Mouse (Mus musculus) CH12.LX (cell line): ENCODE measurements around the gene Mrpl58. TPM values are rescaled to one million over a fixed set of nuclear protein-coding genes. Genes with fewer than 3 reads are reported as not detected.

Experiments
- DNase-seq: peaks from one replicate; pipeline ENCODE4 v3.0.0-alpha.2; 2013; ENCODE audit errors: extremely low read depth
- H3K27ac ChIP-seq: 2 replicates; pipeline ENCODE4 v1.5.1; 2012; ENCODE audit warnings: low read depth, mild to moderate bottlenecking, control low read depth, moderate library complexity; ENCODE audit not compliant: insufficient read depth
- H3K27me3 ChIP-seq: replicated peaks from 2 replicates; pipeline ENCODE3; 2012; ENCODE audit warnings: inconsistent platforms
- H3K36me3 ChIP-seq, 2 experiments: replicated peaks in 1 of 2; 2 replicates each; pipeline versions ENCODE3 to v1.6.1; 2012; ENCODE audit warnings: inconsistent platforms in 1 of 2, low read length in 1 of 2, mild to moderate bottlenecking in 1 of 2, mixed read lengths in 1 of 2, moderate library complexity in 1 of 2; ENCODE audit not compliant: control insufficient read depth in 1 of 2, insufficient read depth in 1 of 2
- H3K4me1 ChIP-seq, 2 experiments: 2 replicates each; pipeline ENCODE4 v1.6.1; 2012; ENCODE audit warnings: inconsistent platforms in 1 of 2, moderate library complexity in 1 of 2; ENCODE audit not compliant: insufficient read depth in 2 of 2, control insufficient read depth in 1 of 2
- H3K4me2 ChIP-seq: 2 replicates; pipeline ENCODE4 v1.6.1; 2012; ENCODE audit warnings: low read depth, mild to moderate bottlenecking, control low read depth; ENCODE audit not compliant: poor library complexity, insufficient read depth, severe bottlenecking
- H3K4me3 ChIP-seq, 3 experiments: fragments of 150-350 bp in 1 of 3; sonication (generic) in 1 of 3; replicated peaks in 1 of 3; 2 replicates each; pipeline versions ENCODE3 to v1.5.1; 2011 to 2012; ENCODE audit warnings: low read depth in 2 of 3, low read length in 2 of 3, mild to moderate bottlenecking in 2 of 3, moderate library complexity in 2 of 3, control low read depth in 1 of 3, improper control_type of control experiment in 1 of 3, inconsistent platforms in 1 of 3, mixed read lengths in 1 of 3; ENCODE audit not compliant: poor library complexity in 1 of 3
- H3K79me2 ChIP-seq: replicated peaks from 2 replicates; pipeline ENCODE4 v1.6.1; 2012; ENCODE audit warnings: mild to moderate bottlenecking, moderate library complexity; ENCODE audit not compliant: control insufficient read depth, poor library complexity, insufficient read depth, severe bottlenecking; ENCODE audit errors: extremely low read depth
- H3K9ac ChIP-seq: 2 replicates; pipeline ENCODE4 v1.6.1; 2012; ENCODE audit warnings: low read depth, mild to moderate bottlenecking, control low read depth, moderate library complexity; ENCODE audit not compliant: insufficient read depth
- H3K9me3 ChIP-seq: replicated peaks from 2 replicates; pipeline ENCODE3; 2012; ENCODE audit warnings: low read length, inconsistent platforms, mixed read lengths
- CHD1 ChIP-seq: IDR thresholded peaks from 2 replicates; pipeline ENCODE4 v1.6.1; 2012; ENCODE audit warnings: low read depth, low read length, improper control_type of control experiment, inconsistent platforms
- CHD2 ChIP-seq: IDR thresholded peaks from 2 replicates; pipeline ENCODE4 v1.6.1; 2011; ENCODE audit warnings: low read length, improper control_type of control experiment
- EP300 ChIP-seq: IDR thresholded peaks from 2 replicates; pipeline ENCODE4 v1.6.1; 2011; ENCODE audit warnings: low read length, improper control_type of control experiment
- HCFC1 ChIP-seq: IDR thresholded peaks from 2 replicates; pipeline ENCODE4 v1.6.1; 2012; ENCODE audit warnings: low read depth, mild to moderate bottlenecking, inconsistent platforms, low read length, improper control_type of control experiment
- JUND ChIP-seq: conservative IDR thresholded peaks from 2 replicates; pipeline ENCODE4 v1.6.1; 2011; ENCODE audit warnings: low read depth, low read length, improper control_type of control experiment
- KAT2A ChIP-seq: IDR thresholded peaks from 2 replicates; pipeline ENCODE4 v1.6.1; 2012; ENCODE audit warnings: low read length, improper control_type of control experiment, inconsistent platforms; ENCODE audit not compliant: insufficient replicate concordance
- MAFK ChIP-seq: IDR thresholded peaks from 2 replicates; pipeline ENCODE4 v1.6.1; 2011; ENCODE audit warnings: low read length, improper control_type of control experiment; ENCODE audit not compliant: insufficient replicate concordance
- MAX ChIP-seq: IDR thresholded peaks from 2 replicates; pipeline ENCODE4 v1.6.1; 2011; ENCODE audit warnings: low read length, improper control_type of control experiment
- MEF2A ChIP-seq: IDR thresholded peaks from 2 replicates; pipeline ENCODE4 v1.6.1; 2014; ENCODE audit warnings: low read depth, mild to moderate bottlenecking, inconsistent platforms, low read length, improper control_type of control experiment, borderline replicate concordance
- MXI1 ChIP-seq: IDR thresholded peaks from 2 replicates; pipeline ENCODE4 v1.6.1; 2011; ENCODE audit warnings: mild to moderate bottlenecking, low read depth, low read length, improper control_type of control experiment
- MYC ChIP-seq: IDR thresholded peaks from 2 replicates; pipeline ENCODE4 v1.6.1; 2011; ENCODE audit warnings: low read depth, mild to moderate bottlenecking, improper control_type of control experiment, low read length
- NRF1 ChIP-seq: IDR thresholded peaks from 2 replicates; pipeline ENCODE4 v1.6.1; 2014; ENCODE audit warnings: low read depth, mild to moderate bottlenecking, inconsistent platforms, low read length, improper control_type of control experiment, moderate library complexity
- PAX5 ChIP-seq: IDR thresholded peaks from 2 replicates; pipeline ENCODE4 v1.6.1; 2012; ENCODE audit warnings: low read length, inconsistent platforms, mixed read lengths
- POLR2A ChIP-seq: IDR thresholded peaks from 2 replicates; pipeline ENCODE4 v1.6.1; 2011; ENCODE audit warnings: low read depth, mild to moderate bottlenecking, improper control_type of control experiment, low read length
- SIN3A ChIP-seq: IDR thresholded peaks from 2 replicates; pipeline ENCODE4 v1.6.1; 2012; ENCODE audit warnings: low read length, improper control_type of control experiment, inconsistent platforms
- SMC3 ChIP-seq: IDR thresholded peaks from 2 replicates; pipeline ENCODE4 v1.6.1; 2011; ENCODE audit warnings: low read depth, low read length, improper control_type of control experiment
- TCF12 ChIP-seq: IDR thresholded peaks from 2 replicates; pipeline ENCODE4 v1.6.1; 2014; ENCODE audit warnings: low read depth, mild to moderate bottlenecking, inconsistent platforms, low read length, improper control_type of control experiment
- USF1 ChIP-seq: IDR thresholded peaks from 2 replicates; pipeline ENCODE4 v1.6.1; 2014; ENCODE audit warnings: low read depth, mild to moderate bottlenecking, inconsistent platforms, low read length, improper control_type of control experiment
- USF2 ChIP-seq: conservative IDR thresholded peaks from 2 replicates; pipeline ENCODE4 v1.6.1; 2011; ENCODE audit warnings: low read depth, low read length, improper control_type of control experiment
- ZC3H11A ChIP-seq: IDR thresholded peaks from 2 replicates; pipeline ENCODE4 v1.6.1; 2012; ENCODE audit warnings: low read depth, mild to moderate bottlenecking, inconsistent platforms, low read length, improper control_type of control experiment
- ZKSCAN1 ChIP-seq: IDR thresholded peaks from 2 replicates; pipeline ENCODE4 v1.6.1; 2012; ENCODE audit warnings: low read depth, inconsistent platforms, low read length, improper control_type of control experiment, borderline replicate concordance
- ZMIZ1 ChIP-seq: IDR thresholded peaks from 2 replicates; pipeline ENCODE4 v1.6.1; 2012; ENCODE audit warnings: low read depth, mild to moderate bottlenecking, inconsistent platforms, low read length, improper control_type of control experiment
- dilution Hi-C: fragments of 300-500 bp; cut with MboI; formaldehyde crosslinking; loops from 2 replicates; pipeline ENCODE4 v1.14.3; 2020; ENCODE audit warnings: low sequenced_read_pairs; ENCODE audit not compliant: extremely low pct_unique_long_range_greater_than_20kb, extremely low pct_ligation_motif_present
- in situ Hi-C: fragments of 300-500 bp; cut with MboI; formaldehyde crosslinking; loops from 3 replicates; pipeline ENCODE4 v1.14.3; 2019; ENCODE audit warnings: low sequenced_read_pairs, low pct_ligation_motif_present, low pct_unique_long_range_greater_than_20kb, mixed read lengths
- polyA plus RNA-seq: library from polyadenylated mRNA; unstranded; fragments of >175 nt; gene quantifications from 2 replicates; pipeline ENCODE4 v1.2.1, GENCODE M21; 2012; ENCODE audit warnings: low read depth; ENCODE audit not compliant: insufficient read length
- total RNA-seq, 2 experiments: library from RNA; depleted of rRNA; stranded (reverse); fragments of 300-350 nt in 1 of 2; fragments of >200 nt in 1 of 2; gene quantifications; 2 replicates each; pipeline ENCODE4 v1.2.3; 2012 to 2014

Mrpl58 gene
- total and polyA plus RNA-seq, 3 experiments = 113 to 161 (median 157) TPM

GRCm38 (mm10) chr11:115448998-115449397 is 45.4 kb downstream of the Mrpl58 start:
- Histone ChIP-seq H3K4me2 (no peak overlapping the region), H3K4me3 (no peak overlapping the region), H3K4me1 (peaks cover 3 to 25% of the 10 kb centered on the region in 2 experiments), H3K9me3 (peaks cover 10% of the 10 kb centered on the region), H3K36me3 (no peaks in the 10 kb centered on the region), H3K27ac (no peak overlapping the region), H3K9ac (no peak overlapping the region), H3K79me2 (no peaks in the 10 kb centered on the region), H3K27me3 (peaks cover 66% of the 10 kb centered on the region)
- DNase-seq = no peak
- no peak for TF ChIP-seq MYC
- no peak for TF ChIP-seq HCFC1
- no peak for TF ChIP-seq POLR2A
- TF ChIP-seq JUND = no peak
- TF ChIP-seq ZKSCAN1 = no peak
- TF ChIP-seq NRF1 = no peak
- no peak for TF ChIP-seq USF2
- no peak for TF ChIP-seq TCF12
- TF ChIP-seq SMC3 = no peak
- no peak for TF ChIP-seq MEF2A
- dilution Hi-C loops = no loop called here
- in situ Hi-C loops = no loop called here

DNA sequence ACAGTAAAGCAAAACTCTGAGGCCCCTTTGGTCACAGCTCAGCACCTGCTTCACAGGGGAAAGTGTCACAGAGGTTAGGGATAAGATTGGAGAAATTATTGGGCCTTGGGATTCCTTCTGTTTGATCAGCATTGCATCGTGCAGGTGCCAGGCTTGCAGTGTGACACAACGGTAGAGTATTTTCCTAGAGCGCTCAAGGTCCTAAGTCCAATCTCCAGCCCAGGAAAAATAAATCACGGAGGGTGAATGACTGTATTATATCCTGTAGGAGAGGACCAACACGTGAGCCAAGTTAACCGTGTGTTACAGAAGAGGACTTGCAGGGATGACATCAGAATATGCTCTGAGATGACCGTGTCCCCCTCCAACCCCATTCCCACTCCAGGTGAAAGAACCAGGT is 46.6 kb downstream of the Mrpl58 start:
- H3K4me3 ChIP-seq = no peak overlapping the region
- H3K27ac ChIP-seq = no peak overlapping the region
- H3K9me3 ChIP-seq = peaks cover 13% of the 10 kb centered on the region
- dilution Hi-C loops = no loop called here
- H3K4me2 ChIP-seq = no peak overlapping the region
- H3K79me2 ChIP-seq = no peaks in the 10 kb centered on the region
- DNase-seq = no peak
- in situ Hi-C loops = no loop called here
- H3K4me1 ChIP-seq = peaks cover 3 to 25% of the 10 kb centered on the region in 2 experiments
- no peak overlapping the region for H3K9ac ChIP-seq
- peaks cover 59% of the 10 kb centered on the region for H3K27me3 ChIP-seq
- H3K36me3 ChIP-seq = no peaks in the 10 kb centered on the region
- TF ChIP-seq PAX5 (no peak), ZC3H11A (no peak), EP300 (no peak), MAFK (no peak), MYC (no peak), MEF2A (no peak), SIN3A (no peak), CHD1 (no peak), MAX (no peak), MXI1 (no peak), CHD2 (no peak), USF1 (no peak), KAT2A (no peak), JUND (no peak), ZMIZ1 (no peak), SMC3 (no peak)
- TF ChIP-seq, all 38 proteins: peak for 0
